ENCODE assay signal across 12 mouse cellular contexts in genomic region chr4:83214822-83215558, GRCm38 (mm10).
DNase-seq lines count a peak whose midpoint lies in the region; ATAC-seq and TF ChIP-seq lines count a peak whose summit lies in the region.
"Had no signal": no experiment of that assay in that cellular context is flagged by ENCODE, and none has a peak within 500 bp of the region (broad histone marks: within the 10 kb centered on the region; RNA-seq: fewer than 3 reads in every experiment).

No protein-coding gene starts in this region.

- DNase-seq in kidney, adult 11 months, result peak; percentile 12
- no peak for DNase-seq in kidney, adult 18-20 months
- peak; percentile 39 for DNase-seq in embryonic facial prominence, embryonic 11.5 days (ENCODE audit: low spot score)
- DNase-seq in lung, postnatal 0 days (ENCODE audit: low spot score), result peak; percentile 87
- DNase-seq in B cell, adult 2 months, result no peak
- DNase-seq in gastrocnemius, postnatal 14 days, result no peak
- no peak for DNase-seq in frontal cortex, postnatal 14 days (ENCODE audit: low spot score in 2 of 2)
- DNase-seq: cerebellum, postnatal 14 days; right cerebral cortex, postnatal 25 days had no signal

- no peak overlapping the region for H3K4me2 ChIP-seq in embryonic facial prominence, embryonic 11.5 days (ENCODE audit: low read depth, low read length)
- H3K4me2 ChIP-seq in heart, embryonic 15.5 days, result no peak overlapping the region
- no peak overlapping the region for H3K4me2 ChIP-seq in lung, postnatal 0 days (replicated peaks; ENCODE audit: low read depth, low read length)

- no peaks in the 10 kb centered on the region for H3K36me3 ChIP-seq in embryonic facial prominence, embryonic 11.5 days (replicated peaks; ENCODE audit: control insufficient read depth, insufficient read depth, low read depth, low read length)
- no peaks in the 10 kb centered on the region for H3K36me3 ChIP-seq in heart, embryonic 15.5 days
- no peaks in the 10 kb centered on the region for H3K36me3 ChIP-seq in lung, postnatal 0 days (ENCODE audit: insufficient read depth, low read length)

- 58% methylated on average over 9 of the region's 9 CpGs for WGBS in embryonic facial prominence, embryonic 11.5 days
- 46% methylated on average over 9 of the region's 9 CpGs for WGBS in heart, embryonic 15.5 days
- WGBS in lung, postnatal 0 days, result 47% methylated on average over 9 of the region's 9 CpGs

- H3K9me3 ChIP-seq in embryonic facial prominence, embryonic 11.5 days (replicated peaks; ENCODE audit: control insufficient read depth, low read length), result no peaks in the 10 kb centered on the region
- no peaks in the 10 kb centered on the region for H3K9me3 ChIP-seq in heart, embryonic 15.5 days (replicated peaks)
- H3K9me3 ChIP-seq in lung, postnatal 0 days (ENCODE audit: low read length), result no peaks in the 10 kb centered on the region

- peak; percentile 67 for TF ChIP-seq EP300 in lung, postnatal 0 days (IDR thresholded peaks at IDR 0.05)

- H3K4me1 ChIP-seq in embryonic facial prominence, embryonic 11.5 days (ENCODE audit: control insufficient read depth, insufficient read depth, low read length), result no peaks in the 10 kb centered on the region
- H3K4me1 ChIP-seq in heart, embryonic 15.5 days (replicated peaks), result peaks cover 15% of the 10 kb centered on the region
- H3K4me1 ChIP-seq in lung, postnatal 0 days (ENCODE audit: insufficient read depth, low read depth, low read length), result no peaks in the 10 kb centered on the region

- ATAC-seq in embryonic facial prominence, embryonic 11.5 days (replicated peaks; ENCODE audit: insufficient number of reproducible peaks, low FRiP score, low TSS enrichment, low read depth), result no peak
- no peak for ATAC-seq in heart, embryonic 15.5 days (replicated peaks; ENCODE audit: insufficient number of reproducible peaks, insufficient read depth, low FRiP score, low read depth)
- ATAC-seq in lung, postnatal 0 days, result peak; percentile 76
- ATAC-seq: hindbrain, embryonic 16.5 days had no signal

- no peak overlapping the region for H3K4me3 ChIP-seq in embryonic facial prominence, embryonic 11.5 days (ENCODE audit: low read depth, low read length)
- H3K4me3 ChIP-seq in heart, embryonic 15.5 days, result no peak overlapping the region
- no peak overlapping the region for H3K4me3 ChIP-seq in lung, postnatal 0 days (ENCODE audit: low read depth, low read length)
- H3K4me3 ChIP-seq: megakaryocyte, embryonic 14.5 days had no signal

- intact Hi-C loops in gastrocnemius, postnatal 14 days (cut with DNase I; ENCODE audit: low total_unique reads), result no loop called here

- H3K9ac ChIP-seq in embryonic facial prominence, embryonic 11.5 days (replicated peaks; ENCODE audit: low read length), result no peak overlapping the region
- H3K9ac ChIP-seq in heart, embryonic 15.5 days, result no peak overlapping the region
- H3K9ac ChIP-seq in lung, postnatal 0 days (replicated peaks; ENCODE audit: low read depth), result no peak overlapping the region

- H3K27ac ChIP-seq in embryonic facial prominence, embryonic 11.5 days (replicated peaks; ENCODE audit: low read depth, low read length), result no peak overlapping the region
- peak overlapping the region; percentile 31 for H3K27ac ChIP-seq in heart, embryonic 15.5 days
- H3K27ac ChIP-seq in lung, postnatal 0 days (ENCODE audit: low read length), result peak overlapping the region; percentile 20

- TF ChIP-seq CTCF in lung, postnatal 0 days (IDR thresholded peaks at IDR 0.05), result no peak

- H3K27me3 ChIP-seq in embryonic facial prominence, embryonic 11.5 days (ENCODE audit: control insufficient read depth, insufficient read depth, low read length), result no peaks in the 10 kb centered on the region
- no peaks in the 10 kb centered on the region for H3K27me3 ChIP-seq in heart, embryonic 15.5 days
- H3K27me3 ChIP-seq in lung, postnatal 0 days (replicated peaks; ENCODE audit: insufficient read depth, low read length), result no peaks in the 10 kb centered on the region

Comparison
In these comparisons a context has a peak if more than half of its experiments do, and no peak if none do; other contexts are left out.
1. DNase-seq: peak in kidney, adult 11 months (single experiment), embryonic facial prominence, embryonic 11.5 days (single experiment) and lung, postnatal 0 days (single experiment); none in kidney, adult 18-20 months (single experiment), B cell, adult 2 months (0 of 2), gastrocnemius, postnatal 14 days (single experiment) and frontal cortex, postnatal 14 days (0 of 2).